Mouse (Mus musculus): Measurements from ENCODE around the gene Sctr. TPM values are rescaled to one million over a fixed set of nuclear protein-coding genes. Genes with fewer than 3 reads are reported as not detected.

Sctr gene
- polyA plus RNA-seq, 1 experiment, result 0.96 TPM

DNA sequence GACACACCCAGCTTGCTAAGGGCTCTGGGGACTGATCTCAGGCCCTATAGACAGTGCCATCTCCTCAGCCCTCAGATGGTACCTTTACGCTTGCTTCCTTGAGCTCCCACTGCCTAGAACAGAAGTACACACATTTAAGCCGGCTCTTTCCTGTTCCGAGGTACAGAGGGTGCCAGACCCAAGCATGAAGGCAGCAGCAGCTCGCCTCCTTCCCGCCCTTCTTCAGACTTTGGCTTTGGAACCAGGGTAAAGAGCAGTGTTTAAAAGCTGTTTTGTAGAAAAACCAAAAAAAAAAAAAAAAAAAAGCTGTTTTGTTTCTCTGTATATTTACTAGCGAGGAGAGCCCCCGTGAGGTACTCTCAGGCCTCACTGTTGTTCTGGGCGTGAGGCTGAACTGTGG, 105.1 kb downstream of the Sctr start:
- no peak for DNase-seq
- TF ChIP-seq POLR2A (IDR thresholded peaks at IDR 0.05; ENCODE audit: control insufficient read depth, extremely low read depth, insufficient read depth, low read length, poor library complexity), result no peak
- no peak for TF ChIP-seq CTCF (IDR thresholded peaks at IDR 0.05; ENCODE audit: borderline replicate concordance, control insufficient read depth, extremely low read depth, insufficient read depth, low read length, poor library complexity)
- Histone ChIP-seq H3K27ac (ENCODE audit: control insufficient read depth, insufficient read depth, low read length) (no peak overlapping the region), H3K36me3 (ENCODE audit: control insufficient read depth, insufficient read depth, low read length) (peaks cover 28% of the 10 kb centered on the region), H3K27me3 (ENCODE audit: control insufficient read depth, insufficient read depth, low read length) (no peaks in the 10 kb centered on the region), H3K4me3 (ENCODE audit: control insufficient read depth, insufficient read depth, low read length) (no peak overlapping the region), H3K4me1 (replicated peaks; ENCODE audit: control insufficient read depth, insufficient read depth, low read length) (no peaks in the 10 kb centered on the region)
- 98% methylated on average over 8 of the region's 8 CpGs for WGBS

DNA sequence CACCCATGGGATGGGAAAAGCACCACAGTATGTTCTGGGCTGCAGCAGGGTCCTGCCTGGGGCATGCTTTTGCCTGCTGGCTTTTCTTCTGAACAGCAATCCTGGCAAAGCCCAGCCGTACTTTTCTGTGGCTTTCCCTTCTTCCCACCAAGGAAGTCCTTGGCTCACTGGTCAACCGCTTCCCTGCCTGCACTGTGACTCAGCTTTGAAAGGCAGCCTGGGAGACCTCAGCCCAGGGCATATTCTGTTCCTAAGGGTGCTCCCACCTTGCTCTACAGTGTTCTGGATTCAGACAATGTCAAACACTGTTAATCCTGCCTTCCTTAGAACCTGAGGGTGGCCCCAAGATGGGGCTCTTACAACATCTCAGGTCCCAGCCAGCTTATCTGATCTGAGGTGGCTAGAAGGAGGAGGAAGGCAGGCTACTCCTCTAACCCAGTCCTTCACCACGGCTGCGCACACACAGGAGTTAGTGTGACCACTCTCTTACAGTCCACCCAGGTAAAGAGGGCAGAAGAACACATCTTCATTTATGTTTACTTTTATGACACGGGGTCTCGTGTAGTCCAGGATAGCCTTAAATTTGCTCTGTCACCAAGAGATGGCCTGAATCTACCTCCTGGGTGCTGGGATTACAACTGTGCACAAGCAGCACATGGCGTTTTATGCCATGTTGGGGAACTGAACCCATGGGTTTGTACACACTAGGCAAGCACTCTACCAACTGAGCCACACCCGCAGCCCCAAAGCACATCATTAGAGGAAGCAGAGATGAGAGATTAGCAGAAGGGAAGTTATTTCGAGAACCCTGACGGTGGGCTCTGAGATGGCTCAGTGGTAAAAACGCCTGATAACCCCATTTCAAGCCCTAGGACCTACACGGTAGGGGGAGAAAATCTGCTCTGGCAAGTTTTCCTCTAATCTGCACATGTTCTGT, 105.8 kb downstream of the Sctr start:
- H3K27me3 ChIP-seq (ENCODE audit: control insufficient read depth, insufficient read depth, low read length), result no peaks in the 10 kb centered on the region
- H3K27ac ChIP-seq (ENCODE audit: control insufficient read depth, insufficient read depth, low read length), result no peak overlapping the region
- WGBS, result 78% methylated on average over 12 of the region's 12 CpGs
- TF ChIP-seq CTCF (IDR thresholded peaks at IDR 0.05; ENCODE audit: borderline replicate concordance, control insufficient read depth, extremely low read depth, insufficient read depth, low read length, poor library complexity), result no peak
- TF ChIP-seq POLR2A (IDR thresholded peaks at IDR 0.05; ENCODE audit: control insufficient read depth, extremely low read depth, insufficient read depth, low read length, poor library complexity), result no peak
- DNase-seq, result no peak
- H3K4me3 ChIP-seq (ENCODE audit: control insufficient read depth, insufficient read depth, low read length), result no peak overlapping the region
- H3K36me3 ChIP-seq (ENCODE audit: control insufficient read depth, insufficient read depth, low read length), result peaks cover 28% of the 10 kb centered on the region
- H3K4me1 ChIP-seq (replicated peaks; ENCODE audit: control insufficient read depth, insufficient read depth, low read length), result no peaks in the 10 kb centered on the region

Other genes starting within 250 kb of the Sctr start
- 4.4 and 8.6 TPM in 2 replicates for gene Ptpn4, start 169.3 kb upstream of the Sctr start, polyA plus RNA-seq (2012; rRNA removed)
- gene Tmem177, start 93.7 kb upstream of the Sctr start, polyA plus RNA-seq (2012; rRNA removed), result 6.9 and 7.5 TPM in 2 replicates
- gene Cfap221, start 9.7 kb upstream of the Sctr start, polyA plus RNA-seq (2012; rRNA removed), result not detected in 2 replicates
- 15.7 and 18.5 TPM in 2 replicates for gene Tmem37, start 67.2 kb downstream of the Sctr start, polyA plus RNA-seq (2012; rRNA removed)
- gene Dbi, start 114.2 kb downstream of the Sctr start, polyA plus RNA-seq (2012; rRNA removed), result 210 and 247 TPM in 2 replicates
- 4.4 and 5.5 TPM in 2 replicates for gene 3110009E18Rik, start 114.3 kb downstream of the Sctr start, polyA plus RNA-seq (2012; rRNA removed)

All from thymus, adult 2 months (tissue).